Mouse (Mus musculus): ENCODE measurements around the gene Efcab8. TPM values are rescaled to one million over a fixed set of nuclear protein-coding genes. Genes with fewer than 3 reads are reported as not detected.

The Efcab8 gene
- 0.06 TPM for polyA plus RNA-seq (2014; fragmentation: Illumina TruSeq; extraction: RNeasy Lipid Tissue Mini Kit (QIAGEN cat#74804); ENCODE audit: insufficient read depth, low read depth, low replicate concordance)

GRCm38 (mm10) chr2:153779394-153779981 lies at the start of gene Efcab8:
TSS of gene Efcab8 (plus strand) at chr2:153779931.

GRCm38 (mm10) chr2:153740500-153741436 lies 39.0 kb upstream of the Efcab8 start, which contains the start of gene Mapre1:
TSS of gene Mapre1 (plus strand) at chr2:153741274.

GRCm38 (mm10) chr2:153870984-153871383 lies 91.3 kb downstream of the Efcab8 start, which contains the start of gene Sun5:
TSS of gene Sun5 (minus strand) at chr2:153871084.

GRCm38 (mm10) chr2:153874745-153875144 lies 95.0 kb downstream of the Efcab8 start, which contains the start of gene Bpifb2:
TSS of gene Bpifb2 (plus strand) at chr2:153875045.

Other genes starting within 250 kb of the Efcab8 start
- gene Nol4l, start 250.0 kb upstream of the Efcab8 start, polyA plus RNA-seq (2014; fragmentation: Illumina TruSeq; extraction: RNeasy Lipid Tissue Mini Kit (QIAGEN cat#74804); ENCODE audit: insufficient read depth, low read depth, low replicate concordance), result 4.1 TPM
- 32.3 TPM for gene Commd7, start 147.2 kb upstream of the Efcab8 start, polyA plus RNA-seq (2014; fragmentation: Illumina TruSeq; extraction: RNeasy Lipid Tissue Mini Kit (QIAGEN cat#74804); ENCODE audit: insufficient read depth, low read depth, low replicate concordance)
- gene Dnmt3b, start 130.5 kb upstream of the Efcab8 start, polyA plus RNA-seq (2014; fragmentation: Illumina TruSeq; extraction: RNeasy Lipid Tissue Mini Kit (QIAGEN cat#74804); ENCODE audit: insufficient read depth, low read depth, low replicate concordance), result 1.3 TPM
- 0.14 TPM for gene Dnmt3c, start 83.3 kb upstream of the Efcab8 start, polyA plus RNA-seq (2014; fragmentation: Illumina TruSeq; extraction: RNeasy Lipid Tissue Mini Kit (QIAGEN cat#74804); ENCODE audit: insufficient read depth, low read depth, low replicate concordance)
- gene Mapre1, start 38.7 kb upstream of the Efcab8 start, polyA plus RNA-seq (2014; fragmentation: Illumina TruSeq; extraction: RNeasy Lipid Tissue Mini Kit (QIAGEN cat#74804); ENCODE audit: insufficient read depth, low read depth, low replicate concordance), result 42.4 TPM
- not detected for gene Sun5, start 91.2 kb downstream of the Efcab8 start, polyA plus RNA-seq (2014; fragmentation: Illumina TruSeq; extraction: RNeasy Lipid Tissue Mini Kit (QIAGEN cat#74804); ENCODE audit: insufficient read depth, low read depth, low replicate concordance)
- gene Bpifb2, start 95.1 kb downstream of the Efcab8 start, polyA plus RNA-seq (2014; fragmentation: Illumina TruSeq; extraction: RNeasy Lipid Tissue Mini Kit (QIAGEN cat#74804); ENCODE audit: insufficient read depth, low read depth, low replicate concordance), result not detected
- not detected for gene Bpifb6, start 120.5 kb downstream of the Efcab8 start, polyA plus RNA-seq (2014; fragmentation: Illumina TruSeq; extraction: RNeasy Lipid Tissue Mini Kit (QIAGEN cat#74804); ENCODE audit: insufficient read depth, low read depth, low replicate concordance)
- gene Bpifb3, start 138.3 kb downstream of the Efcab8 start, polyA plus RNA-seq (2014; fragmentation: Illumina TruSeq; extraction: RNeasy Lipid Tissue Mini Kit (QIAGEN cat#74804); ENCODE audit: insufficient read depth, low read depth, low replicate concordance), result not detected
- not detected for gene Bpifb4, start 158.3 kb downstream of the Efcab8 start, polyA plus RNA-seq (2014; fragmentation: Illumina TruSeq; extraction: RNeasy Lipid Tissue Mini Kit (QIAGEN cat#74804); ENCODE audit: insufficient read depth, low read depth, low replicate concordance)
- gene Bpifa6, start 195.0 kb downstream of the Efcab8 start, polyA plus RNA-seq (2014; fragmentation: Illumina TruSeq; extraction: RNeasy Lipid Tissue Mini Kit (QIAGEN cat#74804); ENCODE audit: insufficient read depth, low read depth, low replicate concordance), result not detected
- 0.51 TPM for gene Bpifa2, start 228.3 kb downstream of the Efcab8 start, polyA plus RNA-seq (2014; fragmentation: Illumina TruSeq; extraction: RNeasy Lipid Tissue Mini Kit (QIAGEN cat#74804); ENCODE audit: insufficient read depth, low read depth, low replicate concordance)

Data from lung, adult 10 weeks (tissue).